Mouse (Mus musculus): ENCODE data around the gene Snd1. TPM values are rescaled to one million over a fixed set of nuclear protein-coding genes. Genes with fewer than 3 reads are reported as not detected.

Snd1 gene
- total and polyA plus RNA-seq, 3 experiments: 97.4 to 153 (median 109) TPM

- H3K36me3 ChIP-seq (replicated peaks): no peaks in the 10 kb centered on the region
- peaks cover 6% of the 10 kb centered on the region for H3K27me3 ChIP-seq (ENCODE audit: insufficient read depth, low read length)
- ATAC-seq (ENCODE audit: extremely low read depth, insufficient number of reproducible peaks, low FRiP score, poor library complexity, severe bottlenecking): no peak
- TF ChIP-seq CTCF (IDR thresholded peaks at IDR 0.05; ENCODE audit: low read depth, low read length) (no peak), GATA2 (IDR thresholded peaks at IDR 0.05; ENCODE audit: borderline replicate concordance, low read depth, low read length) (no peak), TAL1 (conservative IDR thresholded peaks at IDR 0.05; ENCODE audit: low read depth, low read length) (no peak), POLR2AphosphoS5 (IDR thresholded peaks at IDR 0.05; ENCODE audit: insufficient replicate concordance, low read depth, low read length) (no peak), GATA1 (IDR thresholded peaks at IDR 0.05; ENCODE audit: borderline replicate concordance, low read length) (no peak)
- H3K4me1 ChIP-seq (ENCODE audit: insufficient read depth, low read depth, low read length): no peaks in the 10 kb centered on the region
- no peak for DNase-seq (ENCODE audit: low spot score)
- no peak overlapping the region for H3K4me3 ChIP-seq (ENCODE audit: low read depth, low read length)
- H3K9me3 ChIP-seq (replicated peaks): no peaks in the 10 kb centered on the region
Observed at GRCm38 (mm10) chr6:28975106-28975505, 500.2 kb downstream of the Snd1 start.

- TF ChIP-seq GATA2 (IDR thresholded peaks at IDR 0.05; ENCODE audit: borderline replicate concordance, low read depth, low read length) (no peak), CTCF (IDR thresholded peaks at IDR 0.05; ENCODE audit: low read depth, low read length) (no peak), TAL1 (conservative IDR thresholded peaks at IDR 0.05; ENCODE audit: low read depth, low read length) (no peak), GATA1 (IDR thresholded peaks at IDR 0.05; ENCODE audit: borderline replicate concordance, low read length) (no peak), POLR2AphosphoS5 (IDR thresholded peaks at IDR 0.05; ENCODE audit: insufficient replicate concordance, low read depth, low read length) (no peak)
- Histone ChIP-seq H3K27me3 (ENCODE audit: insufficient read depth, low read length) (peaks cover 13% of the 10 kb centered on the region; the same call in 1 of the 2 replicates), H3K9me3 (replicated peaks) (no peaks in the 10 kb centered on the region), H3K36me3 (replicated peaks) (no peaks in the 10 kb centered on the region), H3K4me1 (ENCODE audit: insufficient read depth, low read depth, low read length) (no peaks in the 10 kb centered on the region), H3K4me3 (ENCODE audit: low read depth, low read length) (no peak overlapping the region)
- no peak for ATAC-seq (ENCODE audit: extremely low read depth, insufficient number of reproducible peaks, low FRiP score, poor library complexity, severe bottlenecking)
- DNase-seq (ENCODE audit: low spot score): no peak
Observed at GRCm38 (mm10) chr6:28978031-28978430, 503.1 kb downstream of the Snd1 start.

DNA sequence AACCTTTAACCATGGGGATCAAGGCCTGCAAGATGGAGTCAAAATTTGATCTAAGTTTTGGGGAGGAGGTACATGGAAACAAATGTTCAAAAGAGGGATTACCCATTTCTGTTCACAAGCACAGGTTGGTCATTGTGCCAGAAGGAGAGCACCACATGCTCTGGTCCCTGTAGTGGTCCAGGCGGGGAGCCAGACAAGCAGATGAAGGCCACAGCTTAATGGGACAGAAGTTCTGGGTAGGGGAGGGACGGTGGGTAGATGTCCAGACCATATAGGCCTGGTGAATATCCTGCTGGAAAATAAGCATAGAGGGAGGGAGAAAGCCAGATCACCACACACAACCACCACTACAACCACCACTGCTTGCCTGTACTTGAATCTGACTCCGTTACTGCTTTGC, 503.9 kb downstream of the Snd1 start:
- ATAC-seq (ENCODE audit: extremely low read depth, insufficient number of reproducible peaks, low FRiP score, poor library complexity, severe bottlenecking) (no peak), DNase-seq (ENCODE audit: low spot score) (no peak)
- TF ChIP-seq GATA2 (IDR thresholded peaks at IDR 0.05; ENCODE audit: borderline replicate concordance, low read depth, low read length) (no peak), TAL1 (conservative IDR thresholded peaks at IDR 0.05; ENCODE audit: low read depth, low read length) (no peak), GATA1 (IDR thresholded peaks at IDR 0.05; ENCODE audit: borderline replicate concordance, low read length) (no peak), POLR2AphosphoS5 (IDR thresholded peaks at IDR 0.05; ENCODE audit: insufficient replicate concordance, low read depth, low read length) (no peak), CTCF (IDR thresholded peaks at IDR 0.05; ENCODE audit: low read depth, low read length) (no peak)
- Histone ChIP-seq H3K4me1 (ENCODE audit: insufficient read depth, low read depth, low read length) (no peaks in the 10 kb centered on the region), H3K27me3 (ENCODE audit: insufficient read depth, low read length) (peaks cover 13% of the 10 kb centered on the region; the same call in 1 of the 2 replicates), H3K36me3 (replicated peaks) (no peaks in the 10 kb centered on the region), H3K9me3 (replicated peaks) (no peaks in the 10 kb centered on the region), H3K4me3 (ENCODE audit: low read depth, low read length) (no peak overlapping the region)

DNA sequence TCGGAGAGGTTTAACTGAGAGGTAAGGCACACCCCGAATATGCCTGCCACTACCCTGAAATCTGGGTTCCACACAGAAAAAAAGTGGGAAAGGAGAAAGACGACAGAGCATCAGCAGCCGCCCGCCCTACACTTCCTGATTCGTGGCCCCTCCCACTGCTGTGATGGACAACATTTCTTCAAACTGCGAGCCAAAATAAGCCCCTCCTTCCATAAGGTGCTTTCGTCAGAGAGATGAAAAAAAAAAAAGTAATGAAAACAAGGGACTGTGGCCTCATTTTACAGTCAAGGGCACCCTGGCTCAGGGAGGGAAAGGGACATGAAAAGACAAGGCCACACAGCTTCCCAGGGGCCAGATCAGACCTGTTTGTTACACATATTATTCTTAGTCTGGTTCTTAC, 504.6 kb downstream of the Snd1 start:
- no peak for DNase-seq (ENCODE audit: low spot score)
- Histone ChIP-seq H3K4me3 (ENCODE audit: low read depth, low read length) (no peak overlapping the region), H3K4me1 (ENCODE audit: insufficient read depth, low read depth, low read length) (no peaks in the 10 kb centered on the region), H3K36me3 (replicated peaks) (no peaks in the 10 kb centered on the region), H3K9me3 (replicated peaks) (no peaks in the 10 kb centered on the region), H3K27me3 (ENCODE audit: insufficient read depth, low read length) (peaks cover 13% of the 10 kb centered on the region; the same call in 1 of the 2 replicates)
- ATAC-seq (ENCODE audit: extremely low read depth, insufficient number of reproducible peaks, low FRiP score, poor library complexity, severe bottlenecking): no peak
- TF ChIP-seq POLR2AphosphoS5 (IDR thresholded peaks at IDR 0.05; ENCODE audit: insufficient replicate concordance, low read depth, low read length): no peak
- no peak for TF ChIP-seq TAL1 (conservative IDR thresholded peaks at IDR 0.05; ENCODE audit: low read depth, low read length)
- no peak for TF ChIP-seq CTCF (IDR thresholded peaks at IDR 0.05; ENCODE audit: low read depth, low read length)
- TF ChIP-seq GATA2 (IDR thresholded peaks at IDR 0.05; ENCODE audit: borderline replicate concordance, low read depth, low read length): no peak
- TF ChIP-seq GATA1 (IDR thresholded peaks at IDR 0.05; ENCODE audit: borderline replicate concordance, low read length): no peak

DNA sequence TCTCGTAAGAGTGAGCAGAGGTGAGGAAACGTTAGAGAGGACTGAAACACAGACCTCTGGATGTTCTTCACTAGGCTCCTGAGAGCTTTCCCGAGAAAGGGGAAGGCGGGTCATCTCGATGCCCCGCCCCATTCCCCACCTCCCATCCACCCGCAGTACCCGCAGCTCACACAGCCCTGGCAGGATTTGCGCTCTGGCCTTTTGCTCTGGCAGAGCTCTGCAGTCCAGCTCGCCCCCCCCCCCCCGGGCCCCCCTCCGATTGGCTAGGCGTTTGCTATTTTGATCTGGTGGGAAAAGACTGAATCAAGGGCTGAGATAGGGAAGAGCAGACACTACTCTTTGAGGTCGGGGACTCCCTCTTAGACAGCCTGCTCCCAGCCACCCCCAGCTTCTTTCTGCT, 505.3 kb downstream of the Snd1 start:
- Histone ChIP-seq H3K27me3 (ENCODE audit: insufficient read depth, low read length) (peaks cover 13% of the 10 kb centered on the region; the same call in 1 of the 2 replicates), H3K9me3 (replicated peaks) (no peaks in the 10 kb centered on the region)

DNA sequence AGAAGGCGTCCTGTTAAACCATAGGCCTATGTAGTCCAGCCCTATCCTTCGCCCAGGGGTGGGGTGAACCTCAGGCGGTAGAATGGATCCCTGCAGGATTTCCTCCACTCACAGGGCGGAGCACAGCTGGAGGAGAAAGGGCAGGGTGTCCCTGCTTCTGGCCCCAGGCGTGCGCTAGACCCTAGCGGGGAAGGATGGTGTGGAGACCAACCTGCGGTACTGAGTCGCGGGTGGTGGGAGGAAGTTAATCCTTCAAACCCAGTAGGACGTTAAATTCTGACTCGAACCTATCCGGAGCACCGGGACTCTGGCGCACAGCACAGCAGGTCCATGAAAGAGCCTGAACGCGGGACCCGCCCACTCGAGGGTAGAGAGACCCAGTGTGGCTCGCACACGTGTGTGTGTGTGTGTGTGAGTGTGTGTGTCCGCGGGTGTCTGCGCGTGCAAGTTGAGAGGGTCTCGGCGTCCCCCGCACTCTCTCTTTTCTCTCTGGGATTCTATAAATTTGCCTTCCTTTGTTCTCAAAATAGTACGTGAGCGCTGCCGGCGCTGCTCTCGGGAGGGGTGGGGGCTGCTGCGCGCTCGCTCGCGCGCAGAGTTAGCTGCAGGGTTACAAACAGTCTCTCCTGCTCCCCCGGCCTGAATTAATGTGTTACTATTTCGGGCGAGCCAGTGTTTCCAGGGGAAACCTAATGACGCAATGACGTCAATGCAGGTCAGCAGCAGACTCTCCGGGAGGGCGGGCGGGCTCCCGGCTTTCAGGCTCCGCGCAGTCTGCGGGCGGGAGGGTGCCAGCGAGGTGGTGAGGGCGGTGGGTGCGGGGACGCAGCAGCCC, 506.0 kb downstream of the Snd1 start:
- H3K27me3 ChIP-seq (ENCODE audit: insufficient read depth, low read length): peaks cover 13% of the 10 kb centered on the region; the same call in 1 of the 2 replicates
- H3K4me3 ChIP-seq (ENCODE audit: low read depth, low read length): no peak overlapping the region
- no peaks in the 10 kb centered on the region for H3K9me3 ChIP-seq (replicated peaks)
- H3K36me3 ChIP-seq (replicated peaks): no peaks in the 10 kb centered on the region
- DNase-seq (ENCODE audit: low spot score): no peak
- no peak for ATAC-seq (ENCODE audit: extremely low read depth, insufficient number of reproducible peaks, low FRiP score, poor library complexity, severe bottlenecking)
- H3K4me1 ChIP-seq (ENCODE audit: insufficient read depth, low read depth, low read length): no peaks in the 10 kb centered on the region
- TF ChIP-seq TAL1 (conservative IDR thresholded peaks at IDR 0.05; ENCODE audit: low read depth, low read length) (no peak), GATA1 (IDR thresholded peaks at IDR 0.05; ENCODE audit: borderline replicate concordance, low read length) (no peak), POLR2AphosphoS5 (IDR thresholded peaks at IDR 0.05; ENCODE audit: insufficient replicate concordance, low read depth, low read length) (no peak), GATA2 (IDR thresholded peaks at IDR 0.05; ENCODE audit: borderline replicate concordance, low read depth, low read length) (no peak), CTCF (IDR thresholded peaks at IDR 0.05; ENCODE audit: low read depth, low read length) (no peak)

More for the DNA sequence above, 505.3 kb downstream of the Snd1 start:
- ATAC-seq (ENCODE audit: extremely low read depth, insufficient number of reproducible peaks, low FRiP score, poor library complexity, severe bottlenecking) (no peak), DNase-seq (ENCODE audit: low spot score) (no peak)
- Histone ChIP-seq H3K4me3 (ENCODE audit: low read depth, low read length) (no peak overlapping the region), H3K4me1 (ENCODE audit: insufficient read depth, low read depth, low read length) (no peaks in the 10 kb centered on the region), H3K36me3 (replicated peaks) (no peaks in the 10 kb centered on the region)
- TF ChIP-seq GATA2 (IDR thresholded peaks at IDR 0.05; ENCODE audit: borderline replicate concordance, low read depth, low read length) (no peak), POLR2AphosphoS5 (IDR thresholded peaks at IDR 0.05; ENCODE audit: insufficient replicate concordance, low read depth, low read length) (no peak), TAL1 (conservative IDR thresholded peaks at IDR 0.05; ENCODE audit: low read depth, low read length) (no peak), GATA1 (IDR thresholded peaks at IDR 0.05; ENCODE audit: borderline replicate concordance, low read length) (no peak), CTCF (IDR thresholded peaks at IDR 0.05; ENCODE audit: low read depth, low read length) (no peak)

Measured in G1E (cell line).